Mouse (Mus musculus): ENCODE data around the gene Rrbp1. TPM values are rescaled to one million over a fixed set of nuclear protein-coding genes. Genes with fewer than 3 reads are reported as not detected.

Gene Rrbp1
- total and polyA plus RNA-seq, 3 experiments = 39.7 to 85.3 (median 70.6) TPM

GRCm38 (mm10) chr2:143912199-143912598 lies 98.9 kb downstream of the Rrbp1 start:
- DNase-seq (ENCODE audit: low spot score) (no peak), ATAC-seq (ENCODE audit: extremely low read depth, insufficient number of reproducible peaks, low FRiP score, poor library complexity, severe bottlenecking) (peak; percentile 54)
- Histone ChIP-seq H3K36me3 (replicated peaks) (no peaks in the 10 kb centered on the region), H3K9me3 (replicated peaks) (no peaks in the 10 kb centered on the region), H3K4me3 (ENCODE audit: low read depth, low read length) (no peak overlapping the region), H3K4me1 (ENCODE audit: insufficient read depth, low read depth, low read length) (peaks cover 42% of the 10 kb centered on the region), H3K27me3 (ENCODE audit: insufficient read depth, low read length) (no peaks in the 10 kb centered on the region)
- TF ChIP-seq CTCF (IDR thresholded peaks at IDR 0.05; ENCODE audit: low read depth, low read length) (no peak), TAL1 (conservative IDR thresholded peaks at IDR 0.05; ENCODE audit: low read depth, low read length) (no peak; the same call in 1 of the 2 replicates), POLR2AphosphoS5 (IDR thresholded peaks at IDR 0.05; ENCODE audit: insufficient replicate concordance, low read depth, low read length) (no peak), GATA1 (IDR thresholded peaks at IDR 0.05; ENCODE audit: borderline replicate concordance, low read length) (no peak), GATA2 (IDR thresholded peaks at IDR 0.05; ENCODE audit: borderline replicate concordance, low read depth, low read length) (no peak)

DNA sequence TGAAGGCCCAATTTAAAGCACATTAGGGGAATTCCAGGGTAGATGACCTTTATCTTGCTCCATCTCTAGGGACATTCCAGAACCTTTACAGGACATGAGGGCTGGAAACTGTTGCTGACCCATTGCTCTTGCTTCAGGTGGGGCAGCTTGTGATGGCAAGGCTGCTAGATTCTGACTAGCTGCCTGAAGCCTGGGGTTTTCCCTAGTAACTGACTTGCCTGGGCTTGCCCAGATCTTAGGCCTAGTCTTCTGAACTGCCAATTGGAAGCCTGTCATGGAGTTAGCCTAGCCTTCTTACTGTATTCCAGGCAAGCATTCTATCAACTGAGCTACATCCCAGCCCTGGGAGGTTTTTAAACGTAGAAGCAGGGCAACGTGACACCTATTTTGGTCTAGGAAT lies 101.8 kb downstream of the Rrbp1 start:
- Histone ChIP-seq H3K4me1 (ENCODE audit: insufficient read depth, low read depth, low read length) (peaks cover 27% of the 10 kb centered on the region), H3K27me3 (ENCODE audit: insufficient read depth, low read length) (no peaks in the 10 kb centered on the region), H3K36me3 (replicated peaks) (no peaks in the 10 kb centered on the region), H3K9me3 (replicated peaks) (no peaks in the 10 kb centered on the region), H3K4me3 (ENCODE audit: low read depth, low read length) (no peak overlapping the region)
- DNase-seq (ENCODE audit: low spot score) (no peak), ATAC-seq (ENCODE audit: extremely low read depth, insufficient number of reproducible peaks, low FRiP score, poor library complexity, severe bottlenecking) (no peak)
- no peak for TF ChIP-seq GATA1 (IDR thresholded peaks at IDR 0.05; ENCODE audit: borderline replicate concordance, low read length)
- TF ChIP-seq CTCF (IDR thresholded peaks at IDR 0.05; ENCODE audit: low read depth, low read length) = no peak
- no peak for TF ChIP-seq GATA2 (IDR thresholded peaks at IDR 0.05; ENCODE audit: borderline replicate concordance, low read depth, low read length)
- no peak for TF ChIP-seq TAL1 (conservative IDR thresholded peaks at IDR 0.05; ENCODE audit: low read depth, low read length)
- TF ChIP-seq POLR2AphosphoS5 (IDR thresholded peaks at IDR 0.05; ENCODE audit: insufficient replicate concordance, low read depth, low read length) = no peak

GRCm38 (mm10) chr2:143904896-143905295 lies 106.2 kb downstream of the Rrbp1 start:
- no peak for TF ChIP-seq GATA1 (IDR thresholded peaks at IDR 0.05; ENCODE audit: borderline replicate concordance, low read length)
- TF ChIP-seq GATA2 (IDR thresholded peaks at IDR 0.05; ENCODE audit: borderline replicate concordance, low read depth, low read length) = no peak
- no peak for TF ChIP-seq CTCF (IDR thresholded peaks at IDR 0.05; ENCODE audit: low read depth, low read length)
- TF ChIP-seq POLR2AphosphoS5 (IDR thresholded peaks at IDR 0.05; ENCODE audit: insufficient replicate concordance, low read depth, low read length) = no peak
- TF ChIP-seq TAL1 (conservative IDR thresholded peaks at IDR 0.05; ENCODE audit: low read depth, low read length) = no peak
- Histone ChIP-seq H3K9me3 (replicated peaks) (no peaks in the 10 kb centered on the region), H3K36me3 (replicated peaks) (no peaks in the 10 kb centered on the region), H3K4me3 (ENCODE audit: low read depth, low read length) (no peak overlapping the region), H3K4me1 (ENCODE audit: insufficient read depth, low read depth, low read length) (peaks cover 3% of the 10 kb centered on the region; the same call in 1 of the 2 replicates), H3K27me3 (ENCODE audit: insufficient read depth, low read length) (peaks cover 3% of the 10 kb centered on the region; the same call in 1 of the 2 replicates)
- no peak for DNase-seq (ENCODE audit: low spot score)
- ATAC-seq (ENCODE audit: extremely low read depth, insufficient number of reproducible peaks, low FRiP score, poor library complexity, severe bottlenecking) = no peak

- no peaks in the 10 kb centered on the region for H3K9me3 ChIP-seq (replicated peaks)
- no peaks in the 10 kb centered on the region for H3K36me3 ChIP-seq (replicated peaks)
- ATAC-seq (ENCODE audit: extremely low read depth, insufficient number of reproducible peaks, low FRiP score, poor library complexity, severe bottlenecking) (no peak), DNase-seq (ENCODE audit: low spot score) (no peak)
- H3K4me3 ChIP-seq (ENCODE audit: low read depth, low read length) = no peak overlapping the region
- TF ChIP-seq GATA2 (IDR thresholded peaks at IDR 0.05; ENCODE audit: borderline replicate concordance, low read depth, low read length) = no peak
- TF ChIP-seq TAL1 (conservative IDR thresholded peaks at IDR 0.05; ENCODE audit: low read depth, low read length) = no peak
- TF ChIP-seq CTCF (IDR thresholded peaks at IDR 0.05; ENCODE audit: low read depth, low read length) = no peak
- no peak for TF ChIP-seq GATA1 (IDR thresholded peaks at IDR 0.05; ENCODE audit: borderline replicate concordance, low read length)
- no peak for TF ChIP-seq POLR2AphosphoS5 (IDR thresholded peaks at IDR 0.05; ENCODE audit: insufficient replicate concordance, low read depth, low read length)
- H3K27me3 ChIP-seq (ENCODE audit: insufficient read depth, low read length) = peaks cover 3% of the 10 kb centered on the region; the same call in 1 of the 2 replicates
- no peaks in the 10 kb centered on the region for H3K4me1 ChIP-seq (ENCODE audit: insufficient read depth, low read depth, low read length)
Measured at GRCm38 (mm10) chr2:143903376-143904045, 107.6 kb downstream of the Rrbp1 start.

DNA sequence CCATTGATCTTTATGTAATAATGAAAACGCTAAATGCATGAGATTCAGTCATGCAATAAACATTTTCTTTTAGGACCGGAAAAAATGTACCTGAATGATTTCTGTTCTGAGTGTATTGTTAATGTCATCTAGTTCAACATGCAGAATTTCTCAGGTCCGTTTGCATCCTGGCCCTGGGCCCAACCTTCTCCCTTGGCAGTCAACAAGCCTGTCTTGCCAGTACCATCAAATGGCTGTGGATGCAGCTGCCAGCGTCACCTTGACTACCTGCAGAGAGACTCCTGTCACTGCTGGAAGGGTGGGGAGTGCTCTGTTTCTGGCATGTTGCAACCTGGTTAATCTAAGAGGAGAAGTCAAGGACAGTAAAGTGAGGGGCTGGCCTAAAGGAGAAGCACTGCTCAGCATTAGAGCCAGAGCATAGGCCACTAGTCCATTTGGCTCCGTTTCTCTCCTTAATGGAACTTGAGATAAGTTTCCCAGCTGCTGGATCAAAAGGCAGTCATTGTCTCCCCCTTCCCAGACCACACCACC lies 110.2 kb downstream of the Rrbp1 start:
- DNase-seq (ENCODE audit: low spot score) (no peak), ATAC-seq (ENCODE audit: extremely low read depth, insufficient number of reproducible peaks, low FRiP score, poor library complexity, severe bottlenecking) (no peak)
- TF ChIP-seq TAL1 (conservative IDR thresholded peaks at IDR 0.05; ENCODE audit: low read depth, low read length) = no peak
- TF ChIP-seq GATA1 (IDR thresholded peaks at IDR 0.05; ENCODE audit: borderline replicate concordance, low read length) = no peak
- no peak for TF ChIP-seq CTCF (IDR thresholded peaks at IDR 0.05; ENCODE audit: low read depth, low read length)
- no peak for TF ChIP-seq POLR2AphosphoS5 (IDR thresholded peaks at IDR 0.05; ENCODE audit: insufficient replicate concordance, low read depth, low read length)
- TF ChIP-seq GATA2 (IDR thresholded peaks at IDR 0.05; ENCODE audit: borderline replicate concordance, low read depth, low read length) = no peak
- H3K9me3 ChIP-seq (replicated peaks) = no peaks in the 10 kb centered on the region
- H3K36me3 ChIP-seq (replicated peaks) = no peaks in the 10 kb centered on the region
- H3K27me3 ChIP-seq (ENCODE audit: insufficient read depth, low read length) = peaks cover 3% of the 10 kb centered on the region; the same call in 1 of the 2 replicates
- no peak overlapping the region for H3K4me3 ChIP-seq (ENCODE audit: low read depth, low read length)
- H3K4me1 ChIP-seq (ENCODE audit: insufficient read depth, low read depth, low read length) = no peaks in the 10 kb centered on the region

DNA sequence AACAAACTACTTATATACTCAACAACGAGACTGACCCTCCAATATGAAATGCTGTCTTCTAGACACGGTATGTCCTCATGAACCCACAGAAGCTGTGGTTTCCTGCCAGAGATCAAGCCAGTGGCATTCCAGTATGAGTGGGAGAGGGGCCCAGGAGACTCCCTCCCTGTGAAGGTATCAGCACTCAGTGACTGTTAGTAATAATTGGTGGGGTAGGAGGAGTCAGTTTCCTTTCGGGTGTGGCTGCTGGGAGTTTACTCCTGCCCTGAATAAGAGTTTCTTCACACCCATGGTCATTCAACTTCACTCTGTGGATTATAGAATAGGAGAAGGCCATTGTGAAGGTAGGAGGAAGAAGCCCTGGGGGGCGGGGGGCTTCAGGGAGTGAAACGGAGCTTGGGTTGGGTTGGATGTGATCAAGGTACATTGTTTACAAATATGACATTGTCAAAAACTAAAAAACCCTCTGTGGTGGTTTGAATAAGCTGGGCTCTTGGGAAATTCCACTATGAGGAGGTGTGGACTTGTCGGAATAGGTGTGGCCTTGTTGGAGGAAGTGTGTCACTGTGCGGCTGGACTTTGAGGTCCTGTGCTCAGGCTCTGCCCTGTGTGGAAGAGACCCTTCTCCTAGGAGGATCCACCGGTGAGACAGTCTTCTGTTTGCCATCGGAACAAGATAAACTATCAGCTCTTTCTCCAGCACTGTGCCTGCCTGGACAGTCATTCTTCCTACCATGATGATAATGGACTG lies 111.4 kb downstream of the Rrbp1 start:
- DNase-seq (ENCODE audit: low spot score) = no peak
- no peak for ATAC-seq (ENCODE audit: extremely low read depth, insufficient number of reproducible peaks, low FRiP score, poor library complexity, severe bottlenecking)
- Histone ChIP-seq H3K4me3 (ENCODE audit: low read depth, low read length) (no peak overlapping the region), H3K27me3 (ENCODE audit: insufficient read depth, low read length) (peaks cover 3% of the 10 kb centered on the region; the same call in 1 of the 2 replicates), H3K4me1 (ENCODE audit: insufficient read depth, low read depth, low read length) (no peaks in the 10 kb centered on the region), H3K9me3 (replicated peaks) (no peaks in the 10 kb centered on the region), H3K36me3 (replicated peaks) (no peaks in the 10 kb centered on the region)
- TF ChIP-seq POLR2AphosphoS5 (IDR thresholded peaks at IDR 0.05; ENCODE audit: insufficient replicate concordance, low read depth, low read length) = no peak
- no peak for TF ChIP-seq GATA2 (IDR thresholded peaks at IDR 0.05; ENCODE audit: borderline replicate concordance, low read depth, low read length)
- no peak for TF ChIP-seq GATA1 (IDR thresholded peaks at IDR 0.05; ENCODE audit: borderline replicate concordance, low read length)
- no peak for TF ChIP-seq TAL1 (conservative IDR thresholded peaks at IDR 0.05; ENCODE audit: low read depth, low read length)
- no peak for TF ChIP-seq CTCF (IDR thresholded peaks at IDR 0.05; ENCODE audit: low read depth, low read length)

Other genes starting within 250 kb of the Rrbp1 start
- not detected in 2 replicates for gene Bfsp1, start 148.1 kb downstream of the Rrbp1 start, total RNA-seq (2014; fragmentation: Nextera tagmentation)
- gene Bfsp1, start 148.1 kb downstream of the Rrbp1 start, total RNA-seq (2017) = 0.05 and 0.12 TPM in 2 replicates
- not detected in 2 replicates for gene Bfsp1, start 148.1 kb downstream of the Rrbp1 start, polyA plus RNA-seq (2012)
- gene Dstn, start 95.9 kb downstream of the Rrbp1 start, total RNA-seq (2014; fragmentation: Nextera tagmentation) = 51.3 and 59.6 TPM in 2 replicates
- 94.2 and 97.9 TPM in 2 replicates for gene Dstn, start 95.9 kb downstream of the Rrbp1 start, total RNA-seq (2017)
- gene Dstn, start 95.9 kb downstream of the Rrbp1 start, polyA plus RNA-seq (2012) = 2.5 and 7.8 TPM in 2 replicates
- gene Banf2, start 21.8 kb upstream of the Rrbp1 start, total RNA-seq (2014; fragmentation: Nextera tagmentation) = not detected in 2 replicates
- gene Banf2, start 21.8 kb upstream of the Rrbp1 start, total RNA-seq (2017) = not detected in 2 replicates
- not detected in 2 replicates for gene Banf2, start 21.8 kb upstream of the Rrbp1 start, polyA plus RNA-seq (2012)